Mouse (Mus musculus) intestine, embryonic 16.5 days (tissue): ENCODE measurements at regions not wholly inside any gene's neighbourhood (a gene's known extent, or its start where the extent isn't known, plus 50 kb on each side); places are given as distances from the start of the nearest gene placed in this dataset.

Experiments used
- ATAC-seq: fragments of 200-750 bp; cut with Nextera tagmentation; 2 replicates; pipeline ENCODE4 v1.8.0; 2017; ENCODE audit warnings: moderate TSS enrichment, moderate library complexity
- H3K27ac ChIP-seq: fragments of 300-500 bp; sonication (generic); 2 replicates; pipeline ENCODE4 v1.5.1; 2014; ENCODE audit warnings: mild to moderate bottlenecking, low read length
- H3K27me3 ChIP-seq: fragments of 300-500 bp; sonication (generic); replicated peaks from 2 replicates; pipeline ENCODE4 v1.6.1; 2014; ENCODE audit warnings: low read length, control low read depth, mixed read lengths; ENCODE audit not compliant: control insufficient read depth, insufficient read depth
- H3K36me3 ChIP-seq: fragments of 300-500 bp; sonication (generic); 2 replicates; pipeline ENCODE4 v1.6.1; 2014; ENCODE audit warnings: low read length, control low read depth; ENCODE audit not compliant: control insufficient read depth, insufficient read depth
- H3K4me1 ChIP-seq: fragments of 300-500 bp; sonication (generic); 2 replicates; pipeline ENCODE4 v1.6.1; 2014; ENCODE audit warnings: low read length, control low read depth, mixed read lengths; ENCODE audit not compliant: control insufficient read depth, insufficient read depth
- H3K4me2 ChIP-seq: fragments of 300-500 bp; sonication (generic); 2 replicates; pipeline ENCODE4 v1.6.1; 2014; ENCODE audit warnings: low read depth, low read length, control low read depth
- H3K4me3 ChIP-seq: fragments of 300-500 bp; sonication (generic); 2 replicates; pipeline ENCODE4 v1.5.1; 2014; ENCODE audit warnings: mild to moderate bottlenecking, low read length
- H3K9ac ChIP-seq: fragments of 300-500 bp; sonication (generic); 2 replicates; pipeline ENCODE4 v1.6.1; 2014; ENCODE audit warnings: low read depth, low read length
- H3K9me3 ChIP-seq: fragments of 300-500 bp; sonication (generic); 2 replicates; pipeline ENCODE4 v1.6.1; 2016; ENCODE audit warnings: low read length, control low read depth; ENCODE audit not compliant: control insufficient read depth
- WGBS: fragments of 180-500 bp; shearing (Covaris S2); extraction: QIAGEN DNeasy Blood & Tissue Kit; methylation state at CpG from one replicate; pipeline ENCODE4 v1.1.7; 2014; 5-methylcytosine and 5-hydroxymethylcytosine counted together

DNA sequence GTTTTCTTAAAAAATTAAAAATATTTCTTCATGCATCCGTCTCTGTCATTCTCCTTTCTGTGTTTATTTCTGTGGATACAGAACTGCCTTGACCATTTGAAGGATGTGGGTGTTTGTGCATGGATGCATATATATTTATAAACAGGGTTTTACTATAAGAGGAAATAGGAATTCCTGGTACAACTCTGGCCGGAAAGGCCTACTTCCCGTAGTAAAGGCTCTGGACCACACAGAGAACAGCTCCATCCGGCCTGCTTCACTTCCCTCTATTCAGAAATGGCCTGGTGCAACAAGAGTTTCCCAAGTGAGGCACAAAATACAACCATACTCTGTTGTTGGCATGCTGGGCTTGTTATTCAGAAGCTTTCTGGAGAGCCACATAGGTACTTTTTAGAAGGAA lies 182.1 kb upstream of the Hhip start:
- 67% methylated on average over 4 of the region's 4 CpGs for WGBS
- no peaks in the 10 kb centered on the region for H3K9me3 ChIP-seq
- H3K27ac ChIP-seq = no peak overlapping the region
- ATAC-seq = peak; percentile 40; the same call in 1 of the 2 replicates
- H3K36me3 ChIP-seq = no peaks in the 10 kb centered on the region
- H3K27me3 ChIP-seq = no peaks in the 10 kb centered on the region
- no peaks in the 10 kb centered on the region for H3K4me1 ChIP-seq
- H3K9ac ChIP-seq = no peak overlapping the region
- no peak overlapping the region for H3K4me3 ChIP-seq
- H3K4me2 ChIP-seq = no peak overlapping the region

DNA sequence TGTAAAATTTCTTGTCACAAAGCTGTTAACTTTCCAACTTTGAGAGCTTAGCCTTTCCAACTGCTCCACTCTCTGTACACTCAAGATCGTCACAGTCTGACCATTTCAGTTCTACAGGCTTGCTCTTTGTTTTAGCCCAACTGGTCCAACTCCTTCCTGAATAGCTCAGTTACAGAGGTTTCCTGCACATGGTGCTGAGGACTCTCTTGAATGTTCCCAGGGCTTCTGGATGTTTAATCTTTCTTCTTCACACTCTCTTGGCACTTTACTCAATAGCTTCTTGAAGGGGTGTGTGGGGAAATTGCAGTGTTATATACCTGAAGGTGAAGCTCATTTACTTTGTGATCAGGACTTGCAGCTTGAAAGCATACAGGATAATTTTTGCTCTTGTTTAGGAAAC lies 152.6 kb upstream of the Hhip start:
- WGBS = 80% methylated on average over 1 of the region's 1 CpGs
- Histone ChIP-seq H3K27ac (no peak overlapping the region), H3K4me1 (no peaks in the 10 kb centered on the region), H3K9ac (no peak overlapping the region), H3K36me3 (no peaks in the 10 kb centered on the region), H3K27me3 (no peaks in the 10 kb centered on the region), H3K9me3 (no peaks in the 10 kb centered on the region), H3K4me3 (no peak overlapping the region), H3K4me2 (no peak overlapping the region)
- no peak for ATAC-seq

GRCm38 (mm10) chr8:80204678-80205654 lies 147.2 kb upstream of the Hhip start:
- no peaks in the 10 kb centered on the region for H3K36me3 ChIP-seq
- H3K9me3 ChIP-seq = no peaks in the 10 kb centered on the region
- H3K27ac ChIP-seq = no peak overlapping the region
- no peak overlapping the region for H3K4me2 ChIP-seq
- 55% methylated on average over 15 of the region's 15 CpGs for WGBS
- no peak overlapping the region for H3K9ac ChIP-seq
- no peak overlapping the region for H3K4me3 ChIP-seq
- no peaks in the 10 kb centered on the region for H3K27me3 ChIP-seq
- no peaks in the 10 kb centered on the region for H3K4me1 ChIP-seq
- no peak for ATAC-seq

DNA sequence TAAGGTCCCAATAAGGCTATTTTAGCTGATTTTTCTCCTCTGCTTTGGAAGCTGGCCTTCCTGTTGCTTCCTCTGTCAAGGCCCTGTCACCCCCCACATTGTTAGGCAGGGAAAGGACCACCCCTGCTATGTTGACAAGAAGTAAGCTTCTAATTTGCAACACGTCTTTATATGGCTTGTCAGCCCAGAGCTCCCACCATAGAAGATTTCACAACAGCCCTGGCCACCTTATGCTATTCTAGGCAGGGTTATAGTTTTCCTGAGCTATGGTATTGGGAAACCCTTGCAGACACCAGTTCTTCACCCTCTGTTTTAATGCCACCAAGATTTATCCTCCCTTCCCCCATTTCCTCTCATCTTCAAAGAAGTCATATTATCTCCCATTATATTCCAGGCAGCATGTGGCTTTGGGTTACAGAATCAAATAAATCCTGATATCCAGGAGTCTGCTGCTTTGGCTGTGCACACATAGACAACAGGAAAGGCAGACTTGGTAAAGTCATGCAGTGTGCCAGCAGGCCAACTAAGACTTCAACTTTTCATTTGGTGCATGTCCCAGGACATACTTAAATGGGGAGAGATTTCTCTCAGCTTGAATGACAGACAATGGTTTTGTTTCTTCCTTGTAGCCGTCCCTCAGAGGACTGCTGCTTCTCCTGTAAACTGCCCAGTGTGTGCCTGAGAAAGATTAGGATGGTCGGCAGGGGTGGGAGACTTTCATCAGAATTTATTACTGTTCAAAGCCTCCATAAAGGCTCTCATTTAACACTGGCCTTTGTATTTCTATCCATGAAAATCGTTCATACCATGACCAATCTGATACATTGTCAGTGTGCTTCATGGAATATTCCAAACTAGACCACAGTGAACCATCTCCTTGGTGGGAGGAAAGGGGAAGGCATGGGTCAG lies 146.2 kb upstream of the Hhip start:
- Histone ChIP-seq H3K9me3 (no peaks in the 10 kb centered on the region), H3K36me3 (no peaks in the 10 kb centered on the region), H3K4me3 (no peak overlapping the region), H3K27me3 (no peaks in the 10 kb centered on the region), H3K27ac (no peak overlapping the region), H3K9ac (no peak overlapping the region), H3K4me1 (no peaks in the 10 kb centered on the region), H3K4me2 (no peak overlapping the region)
- ATAC-seq = no peak
- 48% methylated on average over 4 of the region's 4 CpGs for WGBS

DNA sequence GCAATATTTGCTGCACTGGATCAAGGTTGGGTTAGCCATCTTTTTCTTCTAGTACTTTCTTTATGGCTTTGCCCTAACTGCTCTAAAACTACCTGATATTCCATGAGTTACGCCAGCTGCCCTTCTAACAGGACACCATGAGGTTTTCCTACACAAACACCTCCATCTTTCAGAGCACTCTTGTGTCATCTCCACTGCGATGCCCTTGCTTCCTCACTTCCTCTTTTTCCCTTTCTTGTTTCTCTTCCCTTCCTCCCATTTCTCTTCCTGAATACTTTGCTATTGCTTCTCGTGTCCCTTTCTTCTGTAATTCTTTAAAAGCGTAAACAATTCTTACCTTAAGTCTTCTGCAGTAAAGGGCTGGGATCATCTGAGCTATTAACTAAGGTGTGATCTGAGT lies 139.9 kb upstream of the Hhip start:
- H3K4me3 ChIP-seq = no peak overlapping the region
- no peaks in the 10 kb centered on the region for H3K36me3 ChIP-seq
- H3K27ac ChIP-seq = no peak overlapping the region
- no peak overlapping the region for H3K9ac ChIP-seq
- no peak overlapping the region for H3K4me2 ChIP-seq
- WGBS = 79% methylated on average over 4 of the region's 4 CpGs
- no peaks in the 10 kb centered on the region for H3K27me3 ChIP-seq
- H3K9me3 ChIP-seq = no peaks in the 10 kb centered on the region
- no peaks in the 10 kb centered on the region for H3K4me1 ChIP-seq
- ATAC-seq = no peak

DNA sequence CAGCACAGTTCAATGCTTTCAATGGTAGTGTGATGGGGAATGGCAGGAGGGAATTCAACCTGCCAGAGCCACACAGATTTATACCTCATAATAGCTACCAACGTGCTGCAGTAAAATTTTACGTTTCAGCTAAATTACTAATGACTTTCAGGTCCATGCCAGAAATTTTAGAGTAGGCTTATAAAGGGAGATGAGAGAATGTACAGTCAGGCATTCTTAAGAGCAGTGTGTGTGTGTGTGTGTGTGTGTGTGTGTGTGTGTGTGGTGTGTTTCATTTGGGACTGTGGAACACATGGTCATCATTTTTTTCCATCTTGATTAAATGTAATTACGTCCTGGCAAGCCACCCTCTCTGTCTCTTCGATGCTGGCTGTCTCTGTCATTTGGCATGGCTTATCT lies 132.7 kb upstream of the Hhip start:
- ATAC-seq = no peak

DNA sequence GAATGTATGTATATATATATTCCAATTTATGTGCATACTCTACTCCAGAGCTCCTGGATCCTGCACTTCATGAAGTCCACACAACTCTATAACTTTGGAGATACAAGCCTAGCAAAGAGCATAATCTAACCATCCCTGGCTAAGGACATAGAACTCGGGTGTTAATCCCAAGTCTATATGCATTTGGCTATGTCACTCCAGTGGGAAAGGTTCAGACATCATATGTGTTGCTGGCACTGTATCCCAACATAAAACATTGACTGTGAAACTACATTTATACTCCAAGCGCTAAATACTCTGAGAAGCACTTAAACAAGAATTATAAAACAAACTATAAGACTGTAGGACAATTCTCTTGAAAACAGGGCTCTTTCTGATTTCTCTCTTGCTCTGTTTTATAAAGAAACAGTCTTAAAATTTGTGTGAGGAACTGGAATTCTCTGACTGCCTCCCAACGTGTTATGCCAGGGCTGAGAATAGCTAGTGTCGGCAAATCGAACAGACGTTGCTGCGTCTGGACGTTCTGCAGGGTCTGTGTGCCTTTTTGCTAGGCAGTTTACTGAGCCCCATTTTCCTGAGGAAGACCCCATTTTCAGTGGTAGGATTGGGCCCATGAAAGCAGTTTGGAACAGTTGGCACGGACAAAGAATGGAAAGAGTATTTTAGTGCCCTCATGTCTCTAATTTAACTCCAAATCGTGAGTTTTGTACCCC lies 132.1 kb upstream of the Hhip start:
- no peaks in the 10 kb centered on the region for H3K9me3 ChIP-seq
- H3K36me3 ChIP-seq = no peaks in the 10 kb centered on the region
- H3K9ac ChIP-seq = no peak overlapping the region
- WGBS = 67% methylated on average over 10 of the region's 10 CpGs
- no peak overlapping the region for H3K4me3 ChIP-seq
- no peaks in the 10 kb centered on the region for H3K4me1 ChIP-seq
- no peak overlapping the region for H3K4me2 ChIP-seq
- no peaks in the 10 kb centered on the region for H3K27me3 ChIP-seq
- no peak overlapping the region for H3K27ac ChIP-seq
- no peak for ATAC-seq

More for the DNA sequence above, 132.7 kb upstream of the Hhip start:
- H3K36me3 ChIP-seq = no peaks in the 10 kb centered on the region
- H3K4me3 ChIP-seq = no peak overlapping the region
- H3K9me3 ChIP-seq = no peaks in the 10 kb centered on the region
- H3K9ac ChIP-seq = no peak overlapping the region
- no peaks in the 10 kb centered on the region for H3K27me3 ChIP-seq
- WGBS = 60% methylated on average over 4 of the region's 4 CpGs
- H3K4me1 ChIP-seq = no peaks in the 10 kb centered on the region
- H3K27ac ChIP-seq = no peak overlapping the region
- no peak overlapping the region for H3K4me2 ChIP-seq

GRCm38 (mm10) chr8:80185286-80185685 lies 127.5 kb upstream of the Hhip start:
- Histone ChIP-seq H3K4me2 (no peak overlapping the region), H3K4me1 (no peaks in the 10 kb centered on the region), H3K36me3 (no peaks in the 10 kb centered on the region), H3K9me3 (no peaks in the 10 kb centered on the region), H3K27ac (no peak overlapping the region), H3K4me3 (no peak overlapping the region), H3K27me3 (no peaks in the 10 kb centered on the region), H3K9ac (no peak overlapping the region)
- WGBS = 48% methylated on average over 4 of the region's 4 CpGs
- ATAC-seq = no peak

- H3K4me2 ChIP-seq = no peak overlapping the region
- H3K4me1 ChIP-seq = no peaks in the 10 kb centered on the region
- H3K27me3 ChIP-seq = no peaks in the 10 kb centered on the region
- no peaks in the 10 kb centered on the region for H3K9me3 ChIP-seq
- no peak overlapping the region for H3K27ac ChIP-seq
- H3K36me3 ChIP-seq = no peaks in the 10 kb centered on the region
- H3K4me3 ChIP-seq = no peak overlapping the region
- 42% methylated on average over 9 of the region's 9 CpGs for WGBS
- ATAC-seq = no peak
- no peak overlapping the region for H3K9ac ChIP-seq
Observed at GRCm38 (mm10) chr8:80168688-80169087, 110.9 kb upstream of the Hhip start.
